ENCODE assay signal across 15 mouse cellular contexts in genomic region chr5:119841634-119842420, GRCm38 (mm10). TPM values are rescaled to one million over a fixed set of nuclear protein-coding genes. Genes with fewer than 3 reads are reported as not detected.
DNase-seq lines count a peak whose midpoint lies in the region; ATAC-seq and TF ChIP-seq lines count a peak whose summit lies in the region.
"Had no signal": no experiment of that assay in that cellular context is flagged by ENCODE, and none has a peak within 500 bp of the region (broad histone marks: within the 10 kb centered on the region; RNA-seq: fewer than 3 reads in every experiment).

No protein-coding gene starts in this region.

- H3K4me2 ChIP-seq in heart, postnatal 0 days (ENCODE audit: low read depth, low read length), result peak overlapping the region; percentile 15; the same call in 1 of the 2 replicates
- no peak overlapping the region for H3K4me2 ChIP-seq in midbrain, embryonic 14.5 days (ENCODE audit: low read length)
- H3K4me2 ChIP-seq in midbrain, embryonic 15.5 days, result no peak overlapping the region
- H3K4me2 ChIP-seq: hindbrain, embryonic 14.5 days had no signal

- peak overlapping the region; percentile 25 for H3K27ac ChIP-seq in heart, postnatal 0 days (ENCODE audit: low read depth)
- no peak overlapping the region for H3K27ac ChIP-seq in midbrain, embryonic 14.5 days (replicated peaks; ENCODE audit: low read depth, low read length)
- H3K27ac ChIP-seq in midbrain, embryonic 15.5 days, result no peak overlapping the region
- H3K27ac ChIP-seq: hindbrain, embryonic 14.5 days had no signal

- H3K9me3 ChIP-seq in heart, postnatal 0 days (replicated peaks; ENCODE audit: control insufficient read depth, low read length), result no peaks in the 10 kb centered on the region
- H3K9me3 ChIP-seq in midbrain, embryonic 14.5 days (ENCODE audit: control insufficient read depth, low read length), result no peaks in the 10 kb centered on the region
- H3K9me3 ChIP-seq in midbrain, embryonic 15.5 days, result no peaks in the 10 kb centered on the region
- H3K9me3 ChIP-seq: megakaryocyte, embryonic 14.5 days had no signal

- 50% methylated on average over 26 of the region's 26 CpGs for WGBS in heart, postnatal 0 days
- WGBS in midbrain, embryonic 14.5 days, result under 1% methylated on average over 26 of the region's 26 CpGs
- under 1% methylated on average over 26 of the region's 26 CpGs for WGBS in midbrain, embryonic 15.5 days

- H3K4me3 ChIP-seq in heart, postnatal 0 days (ENCODE audit: low read depth, low read length), result no peak overlapping the region
- no peak overlapping the region for H3K4me3 ChIP-seq in midbrain, embryonic 14.5 days (replicated peaks; ENCODE audit: low read depth, low read length)
- H3K4me3 ChIP-seq in midbrain, embryonic 15.5 days, result no peak overlapping the region
- H3K4me3 ChIP-seq: megakaryocyte, embryonic 14.5 days had no signal

- H3K4me1 ChIP-seq in heart, postnatal 0 days (ENCODE audit: control insufficient read depth, insufficient read depth), result peaks cover 23% of the 10 kb centered on the region
- no peaks in the 10 kb centered on the region for H3K4me1 ChIP-seq in midbrain, embryonic 14.5 days (ENCODE audit: control insufficient read depth, insufficient read depth, low read length)
- peaks cover 6% of the 10 kb centered on the region for H3K4me1 ChIP-seq in midbrain, embryonic 15.5 days

- peaks cover 16% of the 10 kb centered on the region for H3K36me3 ChIP-seq in heart, postnatal 0 days (replicated peaks; ENCODE audit: control insufficient read depth, insufficient read depth, low read length)
- H3K36me3 ChIP-seq in midbrain, embryonic 14.5 days (ENCODE audit: control insufficient read depth, insufficient read depth, low read length), result no peaks in the 10 kb centered on the region
- H3K36me3 ChIP-seq in midbrain, embryonic 15.5 days (replicated peaks), result no peaks in the 10 kb centered on the region

- H3K9ac ChIP-seq in heart, postnatal 0 days (replicated peaks; ENCODE audit: low read depth, low read length), result no peak overlapping the region
- no peak overlapping the region for H3K9ac ChIP-seq in midbrain, embryonic 14.5 days (replicated peaks; ENCODE audit: low read length)
- no peak overlapping the region for H3K9ac ChIP-seq in midbrain, embryonic 15.5 days
- H3K9ac ChIP-seq: hindbrain, embryonic 14.5 days had no signal

- no peak for ATAC-seq in heart, postnatal 0 days (ENCODE audit: insufficient read depth, low read depth)
- ATAC-seq in midbrain, embryonic 14.5 days (ENCODE audit: low FRiP score, low TSS enrichment), result no peak
- ATAC-seq in midbrain, embryonic 15.5 days (replicated peaks), result no peak

- no peak for TF ChIP-seq CTCF in heart, postnatal 0 days (IDR thresholded peaks at IDR 0.05; ENCODE audit: low read depth)

- no peak for TF ChIP-seq EP300 in heart, postnatal 0 days (IDR thresholded peaks at IDR 0.05; ENCODE audit: low read depth)

- peak; percentile 39 for DNase-seq in embryo, embryonic 10.5 days (ENCODE audit: low spot score)
- no peak for DNase-seq in embryo, embryonic 9.5 days (ENCODE audit: extremely low spot score)
- no peak for DNase-seq in heart, postnatal 0 days (ENCODE audit: low spot score)
- no peak for DNase-seq in heart, postnatal 4 days
- peak; percentile 14 for DNase-seq in midbrain, embryonic 14.5 days
- DNase-seq in layer of hippocampus, postnatal 36 days, result no peak
- no peak for DNase-seq in cerebellum, adult 9-10 months
- DNase-seq: adrenal gland, postnatal 14 days; kidney, adult 2 months; spleen, adult 18-20 months had no signal

- H3K27me3 ChIP-seq in heart, postnatal 0 days (ENCODE audit: control insufficient read depth, insufficient read depth, low read length), result peaks cover 33% of the 10 kb centered on the region
- H3K27me3 ChIP-seq in midbrain, embryonic 14.5 days (ENCODE audit: control insufficient read depth, insufficient read depth, low read length), result peaks cover 93% of the 10 kb centered on the region
- peaks cover 94% of the 10 kb centered on the region for H3K27me3 ChIP-seq in midbrain, embryonic 15.5 days (replicated peaks)

RNA-seq across cellular contexts. Expression of gene Tbx5, which starts 9.4 kb away (rescaled TPM):
- 17.3 and 22.8 TPM in 2 replicates for total RNA-seq in heart, postnatal 0 days (2014; rRNA removed; ENCODE audit: low replicate concordance)
- polyA plus RNA-seq in heart, postnatal 0 days (2015; fragmentation: Nextera tagmentation; extraction: Ambion mirVana), result 29.2 and 31.1 TPM in 2 replicates
- total RNA-seq in heart, postnatal 4 days (2021), result 10 to 100 TPM; 36.3 to 36.6 TPM
- 0.11 TPM in 1 of 2 replicates, not detected in the other for polyA plus RNA-seq in midbrain, embryonic 14.5 days (2014; fragmentation: Nextera tagmentation; extraction: Ambion mirVana)
- 0.04 TPM in 1 of 2 replicates, not detected in the other for polyA plus RNA-seq in midbrain, embryonic 15.5 days (2015; fragmentation: Nextera tagmentation; extraction: Ambion mirVana)
- total RNA-seq in layer of hippocampus, postnatal 36 days (2021), result not detected
- total RNA-seq: liver, adult 2 months had no signal
- polyA plus RNA-seq: cortical plate, adult 2 months; liver, adult 2 months had no signal

Comparison
In these comparisons a context has a peak if more than half of its experiments do, and no peak if none do; other contexts are left out.
1. DNase-seq: peak in embryo, embryonic 10.5 days (single experiment) and midbrain, embryonic 14.5 days (single experiment); none in embryo, embryonic 9.5 days (single experiment), heart, postnatal 0 days (single experiment), heart, postnatal 4 days (single experiment), layer of hippocampus, postnatal 36 days (0 of 2) and cerebellum, adult 9-10 months (single experiment).
2. RNA of gene Tbx5, which starts 9.4 kb away (total RNA-seq): 36.3 to 36.6 TPM in heart, postnatal 4 days and 17.3 to 22.8 TPM in heart, postnatal 0 days; not detected in layer of hippocampus, postnatal 36 days; every median in the first group is over 10 times any median in the second.